Mouse (Mus musculus) retina, embryonic 14.5 days (tissue): ENCODE results near the gene Hnrnpc.

ENCODE experiments used
- DNase-seq: peaks from one replicate; pipeline ENCODE4 v3.0.0-alpha.2; 2015; ENCODE audit warnings: low spot score

Hnrnpc gene

GRCm38 (mm10) chr14:52103856-52104676, at the start of gene Hnrnpc:
TSS of gene Hnrnpc (minus strand) at chr14:52104028.
- DNase-seq = peak; percentile 100

DNA sequence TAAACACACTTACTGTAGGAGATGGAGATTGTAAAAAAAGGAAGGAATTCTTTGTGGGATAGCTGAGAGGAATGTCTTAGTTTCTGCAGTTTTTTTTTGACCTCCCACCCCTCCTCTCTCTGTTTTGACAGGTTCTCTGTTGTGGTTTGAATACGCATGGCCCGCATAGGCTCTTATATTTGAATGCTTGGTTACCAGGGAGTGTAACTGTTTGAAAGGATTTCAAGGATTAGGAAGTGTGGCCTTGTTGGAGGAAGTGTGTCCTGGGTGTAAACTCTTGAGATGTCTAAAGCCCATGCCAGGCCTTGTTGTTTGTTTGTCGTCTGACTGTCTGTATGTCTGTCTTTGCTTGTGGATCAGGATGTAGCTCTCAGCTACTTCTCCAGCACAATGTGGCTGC, 48.8 kb upstream of the Hnrnpc start:
- DNase-seq = no peak

GRCm38 (mm10) chr14:52152179-52152578, 48.4 kb upstream of the Hnrnpc start:
- no peak for DNase-seq

DNA sequence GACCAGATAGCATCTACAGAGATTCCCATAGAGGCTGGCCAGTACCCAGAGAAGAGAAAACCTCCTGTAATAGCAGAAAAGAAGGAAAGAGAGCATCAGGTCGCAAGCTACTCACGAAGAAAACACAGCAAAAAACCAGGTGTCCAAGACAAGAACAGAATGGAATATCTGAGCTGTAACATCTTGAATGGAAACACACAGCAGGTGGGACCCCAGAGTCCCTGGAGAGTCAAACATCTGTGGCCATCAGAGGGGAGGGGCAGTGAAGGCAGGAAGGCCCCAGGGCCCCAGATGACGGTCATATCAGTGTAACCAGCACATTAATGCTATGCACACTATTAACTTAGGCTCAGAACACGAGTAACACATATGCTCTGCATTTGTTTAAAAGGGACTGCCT, 46.1 kb upstream of the Hnrnpc start:
- no peak for DNase-seq

DNA sequence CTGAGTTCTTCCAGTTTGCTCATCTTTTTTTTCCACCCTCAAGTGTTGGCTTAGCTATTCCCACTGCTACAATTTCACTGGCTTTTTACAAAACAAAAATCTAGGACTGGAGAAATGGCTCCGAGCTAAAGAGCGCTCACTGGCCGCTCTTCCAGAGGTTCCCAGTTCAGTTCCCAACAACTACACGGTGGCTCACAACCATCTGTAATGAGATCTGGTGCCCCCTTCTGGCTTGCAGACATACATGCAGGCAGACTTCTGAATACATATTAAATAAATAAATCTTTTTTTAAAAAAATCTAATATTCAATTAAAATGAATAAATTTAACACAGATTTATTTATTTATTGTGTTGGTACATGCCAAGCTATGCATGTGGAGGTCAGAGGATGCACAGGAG, 42.7 kb upstream of the Hnrnpc start:
- no peak for DNase-seq

GRCm38 (mm10) chr14:52144165-52144564, 40.3 kb upstream of the Hnrnpc start:
- DNase-seq = no peak

- DNase-seq = no peak
These were observed 37.8 kb upstream of the Hnrnpc start for GRCm38 (mm10) chr14:52141445-52142127.

DNA sequence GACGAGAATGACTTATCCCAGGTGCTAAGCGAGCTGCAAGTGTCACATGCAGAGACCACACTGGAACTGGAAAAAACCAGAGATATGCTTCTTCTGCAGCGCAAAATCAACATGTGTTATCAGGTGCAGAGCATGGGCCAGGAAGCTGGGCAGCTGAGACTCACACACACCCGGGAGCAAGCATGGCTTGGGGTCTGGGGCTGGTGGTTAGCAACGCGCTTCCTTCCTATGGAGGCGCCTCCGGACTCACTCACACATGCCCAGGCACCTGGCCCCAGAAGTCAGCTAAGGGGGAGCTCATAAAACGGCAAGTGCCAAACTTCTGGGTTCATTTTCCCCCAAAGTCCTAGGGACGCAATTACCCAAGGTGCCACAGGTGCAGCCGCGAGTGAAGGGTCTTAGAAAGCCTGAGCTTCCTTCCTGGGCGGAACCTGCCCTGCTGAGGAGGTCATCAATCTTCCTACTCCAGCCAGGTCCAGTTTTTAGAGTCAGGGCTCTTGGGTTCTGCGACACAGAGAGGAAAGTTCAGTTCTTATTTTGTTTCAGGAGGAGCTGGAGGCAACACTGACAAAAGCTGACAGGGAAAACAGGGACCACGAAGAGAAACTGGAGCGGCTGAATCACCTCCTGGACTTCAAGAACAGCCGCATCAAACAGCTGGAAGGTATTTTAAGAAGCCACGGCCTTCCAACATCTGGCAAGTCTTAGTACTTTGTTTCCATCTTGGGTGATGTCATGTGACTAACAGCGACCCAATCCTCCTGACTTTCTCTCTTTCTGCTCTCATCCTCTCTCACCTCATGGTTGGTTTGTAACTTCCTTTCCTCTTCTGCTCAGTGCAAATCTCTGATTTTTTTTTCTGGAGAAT, 37.0 kb upstream of the Hnrnpc start:
- DNase-seq = no peak

DNA sequence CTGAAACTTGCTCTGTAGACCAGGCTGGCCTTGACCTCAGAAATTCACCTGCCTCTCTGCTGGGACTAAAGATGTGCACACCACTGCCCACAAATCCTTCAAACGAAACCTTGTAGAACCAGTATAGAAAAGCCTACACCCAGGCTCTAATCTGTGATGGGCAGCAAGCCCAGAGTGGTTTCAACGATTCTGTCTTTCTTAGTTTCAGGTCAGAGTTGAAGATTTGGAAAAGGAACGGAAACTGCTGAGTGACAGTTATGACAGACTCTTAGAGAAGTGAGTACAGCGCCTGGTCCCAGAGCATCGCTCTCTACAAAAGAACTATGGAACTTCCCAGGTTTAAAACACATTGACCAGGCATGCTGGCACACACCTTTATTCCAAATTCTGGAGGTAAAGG, 29.8 kb upstream of the Hnrnpc start:
- no peak for DNase-seq

- no peak for DNase-seq
These were observed 20.8 kb upstream of the Hnrnpc start for GRCm38 (mm10) chr14:52124636-52125035.

DNA sequence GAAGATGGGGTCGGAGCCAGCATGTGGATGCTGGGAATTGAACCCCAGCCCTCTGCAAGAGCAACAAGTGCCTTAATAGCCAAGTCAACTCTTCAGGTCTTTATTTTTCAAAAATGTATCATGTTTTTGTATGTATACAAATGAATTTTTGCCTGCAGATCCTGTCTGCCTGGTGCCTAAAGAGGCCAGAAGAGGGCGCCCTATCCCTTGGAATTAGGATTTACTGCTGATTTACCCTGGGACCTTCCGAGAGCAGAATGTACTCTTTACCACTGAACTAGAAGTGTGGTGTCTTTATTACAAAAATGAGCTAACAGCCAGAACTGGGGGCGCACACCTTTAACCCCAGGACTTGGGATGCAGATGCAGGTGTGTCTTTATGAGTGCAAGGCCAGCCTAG, 20.1 kb upstream of the Hnrnpc start:
- DNase-seq = peak; percentile 84

- DNase-seq = no peak
These were observed 16.3 kb upstream of the Hnrnpc start for GRCm38 (mm10) chr14:52120169-52120568.

- DNase-seq = peak; percentile 67
These were observed 15.2 kb upstream of the Hnrnpc start for GRCm38 (mm10) chr14:52118823-52119608.

- DNase-seq = no peak
These were observed 14.6 kb upstream of the Hnrnpc start for GRCm38 (mm10) chr14:52118456-52118822.

- DNase-seq = no peak
These were observed 13.4 kb upstream of the Hnrnpc start for GRCm38 (mm10) chr14:52117241-52117640.

GRCm38 (mm10) chr14:52114101-52114500, 10.3 kb upstream of the Hnrnpc start:
- DNase-seq = no peak

GRCm38 (mm10) chr14:52110346-52110745, 6.5 kb upstream of the Hnrnpc start, which contains the start of gene Rpgrip1:
TSS of gene Rpgrip1 (plus strand) at chr14:52110704.
- no peak for DNase-seq

GRCm38 (mm10) chr14:52108025-52108424, 4.2 kb upstream of the Hnrnpc start:
- no peak for DNase-seq

GRCm38 (mm10) chr14:52106741-52107140, 2.9 kb upstream of the Hnrnpc start:
- no peak for DNase-seq

GRCm38 (mm10) chr14:52105308-52105707, 1.5 kb upstream of the Hnrnpc start:
- DNase-seq = no peak

GRCm38 (mm10) chr14:52104677-52105285, 953 bp upstream of the Hnrnpc start:
- DNase-seq = no peak
